Mouse (Mus musculus) frontal cortex, postnatal 25 days (tissue): ENCODE measurements at regions not wholly inside any gene's neighbourhood (a gene's known extent, or its start where the extent isn't known, plus 50 kb on each side); places are given as distances from the start of the nearest gene placed in this dataset.
A peak's percentile ranks its signal among the peaks of the same experiment; 100 is the strongest.

Source experiments
- DNase-seq, 2 experiments: peaks; one replicate each; pipeline ENCODE4 v3.0.0; 2022; ENCODE audit warnings: low spot score in 2 of 2

GRCm38 (mm10) chr6:104916787-104917186, 424.2 kb downstream of the Cntn6 start:
- no peak for DNase-seq

- no peak for DNase-seq
Observed at GRCm38 (mm10) chr6:104922577-104922976, 430.0 kb downstream of the Cntn6 start.

- DNase-seq, result no peak
Observed at GRCm38 (mm10) chr6:104926088-104926487, 433.5 kb downstream of the Cntn6 start.

- DNase-seq, result no peak
Observed at GRCm38 (mm10) chr6:104930284-104930683, 437.7 kb downstream of the Cntn6 start.

DNA sequence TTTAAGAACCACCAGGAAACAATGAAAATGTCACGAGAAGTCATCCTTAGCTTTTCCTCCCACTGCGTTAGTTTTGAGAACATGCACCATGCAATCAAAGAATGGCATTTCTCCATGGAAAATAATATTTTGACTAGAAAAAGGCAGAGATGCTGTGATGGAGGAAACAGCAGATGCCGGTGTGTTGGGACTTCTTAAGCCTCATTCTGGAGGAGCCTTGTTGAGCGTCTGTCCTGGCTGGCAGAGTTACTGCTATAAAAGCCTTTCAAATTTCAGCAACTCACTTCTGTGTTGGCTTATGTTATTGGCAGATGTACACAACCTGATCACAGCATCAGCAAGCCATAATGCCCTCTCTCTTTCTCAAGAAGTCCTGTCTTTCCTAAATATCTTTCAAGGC, 439.6 kb downstream of the Cntn6 start:
- no peak for DNase-seq

DNA sequence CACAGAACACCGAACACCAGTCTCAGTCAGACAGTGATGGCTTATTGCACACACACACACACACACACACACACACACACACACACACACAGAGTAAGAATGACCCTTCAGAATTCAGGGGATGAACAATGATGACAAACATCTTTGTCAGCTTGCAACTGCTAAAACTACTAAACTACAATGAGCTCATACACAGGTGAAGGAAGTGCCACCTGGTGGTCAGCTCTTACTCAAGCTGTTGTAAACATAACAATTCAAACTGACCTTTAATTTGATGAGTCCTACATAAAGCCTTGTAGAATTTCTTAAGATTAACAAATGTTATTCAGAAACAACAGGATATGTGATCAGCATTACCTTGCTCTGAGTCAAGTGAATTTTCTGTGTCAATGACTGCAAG, 446.5 kb downstream of the Cntn6 start:
- no peak for DNase-seq

DNA sequence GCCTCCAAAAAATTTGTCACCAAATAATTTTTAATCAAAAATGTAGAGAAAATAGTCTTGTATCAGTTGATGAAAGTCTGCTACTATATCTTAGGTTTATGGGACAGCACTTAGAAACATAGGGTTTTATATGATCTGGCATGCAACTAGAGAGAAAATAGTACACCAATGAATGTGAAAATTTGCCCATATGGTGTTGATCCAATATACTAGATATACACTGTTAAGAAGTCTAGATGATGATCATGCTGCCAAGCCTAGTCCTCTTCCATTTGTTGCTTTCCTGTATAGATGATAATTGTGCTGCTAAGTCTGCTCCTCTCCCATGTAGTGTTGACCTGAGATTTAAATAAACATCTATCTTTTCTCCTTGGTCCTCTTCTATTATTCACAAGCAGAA, 481.9 kb downstream of the Cntn6 start:
- no peak for DNase-seq

DNA sequence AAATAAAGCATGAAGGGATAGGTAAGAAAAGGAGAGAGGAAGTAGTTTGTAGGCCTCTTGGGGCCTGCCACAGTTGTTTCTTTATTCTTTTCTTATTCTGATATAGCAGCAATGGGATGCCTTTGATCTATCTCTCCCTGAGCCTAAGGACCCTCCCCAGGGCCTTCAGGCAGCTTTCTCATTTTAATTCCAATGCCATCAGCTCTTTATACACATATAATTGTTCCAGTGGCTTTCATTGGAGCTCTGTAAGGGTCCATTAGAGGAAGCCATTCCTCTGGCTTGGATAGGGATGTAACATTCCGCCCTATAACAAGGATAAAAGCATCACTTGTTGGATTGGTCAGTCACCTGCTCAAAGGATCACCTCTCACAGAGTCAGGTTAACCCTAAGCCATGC, 491.6 kb downstream of the Cntn6 start:
- DNase-seq, result no peak

DNA sequence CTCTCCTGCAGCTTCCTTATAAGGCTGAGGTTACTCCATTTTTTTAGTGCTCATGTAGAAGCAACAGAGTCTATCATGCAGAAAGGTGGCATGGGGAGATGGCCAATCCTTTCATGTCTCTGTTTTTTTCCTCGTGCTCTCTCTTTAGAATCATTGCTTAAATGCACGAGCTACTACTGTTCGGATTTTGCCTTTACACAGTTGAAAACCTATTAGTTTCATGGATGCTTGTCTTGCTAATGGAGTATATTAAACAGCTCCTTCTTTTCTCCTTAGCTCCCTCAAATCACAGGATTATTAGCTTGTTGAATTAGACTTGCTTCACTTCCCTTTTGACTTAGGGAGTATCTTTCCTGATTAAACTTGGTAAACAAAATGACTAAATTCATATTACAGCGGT, 497.3 kb downstream of the Cntn6 start:
- DNase-seq, result no peak

DNA sequence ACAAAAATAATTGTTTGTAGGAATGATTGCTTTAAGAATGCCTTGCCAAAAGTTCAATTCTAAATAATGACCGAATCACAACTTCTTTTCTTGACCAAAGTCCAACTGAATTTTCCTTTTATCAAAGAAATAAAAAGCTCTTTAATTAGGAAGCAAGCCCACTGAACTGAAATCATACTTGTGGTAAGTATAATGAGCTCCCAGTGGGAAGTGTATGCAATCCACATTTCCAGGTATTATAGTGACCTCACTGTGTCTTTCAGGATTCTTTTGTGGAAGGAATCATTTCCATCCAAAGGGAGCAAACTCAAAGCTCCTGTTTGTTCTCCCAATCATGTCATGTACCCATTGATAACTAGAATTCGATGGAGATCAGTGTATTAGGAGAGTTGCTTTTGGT, 497.8 kb downstream of the Cntn6 start:
- no peak for DNase-seq

DNA sequence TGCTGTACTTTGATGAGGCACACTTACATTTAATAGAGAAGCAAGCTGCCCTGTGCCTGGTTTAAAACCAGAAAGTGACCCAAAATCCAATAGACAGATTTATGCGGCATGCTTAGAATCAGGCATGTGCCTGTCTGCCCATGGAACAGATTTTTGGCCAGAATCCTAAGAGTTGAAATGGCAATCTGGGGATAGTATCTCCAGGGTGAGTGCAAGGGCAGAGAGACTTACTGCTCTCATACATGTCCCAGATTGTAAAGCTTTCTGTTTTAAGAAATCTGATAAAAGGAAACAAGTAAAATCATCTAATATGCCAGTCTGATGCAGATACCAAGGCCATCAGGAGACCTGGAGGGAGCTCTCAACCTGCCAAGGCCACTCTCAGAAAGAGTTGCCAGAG, 507.0 kb downstream of the Cntn6 start:
- DNase-seq, result no peak

GRCm38 (mm10) chr6:105020672-105021071, 528.1 kb downstream of the Cntn6 start:
- no peak for DNase-seq

DNA sequence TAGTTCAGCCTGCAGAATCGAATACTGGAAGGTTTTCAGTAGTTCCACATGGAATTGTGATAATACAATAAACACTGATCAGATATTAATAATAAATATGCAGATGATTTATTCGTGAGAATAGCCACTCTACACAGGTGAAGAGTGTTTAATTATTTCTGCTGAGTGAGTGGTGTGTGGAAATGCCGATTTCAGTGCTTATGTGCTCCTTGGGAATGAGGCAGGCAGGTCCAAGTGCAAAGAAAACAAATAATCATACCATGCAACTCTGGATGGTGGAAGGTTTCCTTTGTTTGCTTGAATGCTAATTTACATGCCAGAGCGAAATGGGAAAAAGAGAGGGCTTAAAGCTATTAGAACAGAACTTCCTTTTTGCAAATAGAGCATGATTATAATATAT, 528.6 kb downstream of the Cntn6 start:
- DNase-seq, result no peak

GRCm38 (mm10) chr6:105066146-105066545, 573.6 kb downstream of the Cntn6 start:
- DNase-seq, result no peak

- DNase-seq, result peak in 1 of 2 experiments; percentile 13
Observed at GRCm38 (mm10) chr6:105090882-105091281, 586.6 kb upstream of the Cntn4 start.
